23 mouse cellular contexts compared by ENCODE assay signal in genomic region chr5:88716983-88717382, GRCm38 (mm10).
"Had no signal": no experiment of that assay in that cellular context is flagged by ENCODE, and none has a peak within 500 bp of the region (broad histone marks: within the 10 kb centered on the region; RNA-seq: fewer than 3 reads in every experiment).

No protein-coding gene starts in this region.

- H3K4me3 ChIP-seq: heart, embryonic 10.5 days; heart, embryonic 12.5 days; hindbrain, embryonic 13.5 days; hindbrain, embryonic 15.5 days; intestine, embryonic 15.5 days; limb, embryonic 13.5 days; limb, embryonic 15.5 days; liver, embryonic 12.5 days had no signal

- H3K9ac ChIP-seq: heart, embryonic 12.5 days; hindbrain, embryonic 13.5 days; hindbrain, embryonic 15.5 days; intestine, embryonic 15.5 days; limb, embryonic 13.5 days; limb, embryonic 15.5 days; liver, embryonic 12.5 days; liver, embryonic 14.5 days had no signal

- H3K9me3 ChIP-seq: heart, embryonic 10.5 days; heart, embryonic 12.5 days; hindbrain, embryonic 13.5 days; hindbrain, embryonic 15.5 days; intestine, embryonic 15.5 days; limb, embryonic 13.5 days; limb, embryonic 15.5 days; liver, embryonic 12.5 days had no signal

- H3K27me3 ChIP-seq: heart, embryonic 12.5 days; hindbrain, embryonic 13.5 days; hindbrain, embryonic 15.5 days; intestine, embryonic 15.5 days; limb, embryonic 13.5 days; limb, embryonic 15.5 days; liver, embryonic 12.5 days had no signal

- H3K27ac ChIP-seq: heart, embryonic 10.5 days; hindbrain, embryonic 13.5 days; hindbrain, embryonic 15.5 days; hindbrain, postnatal 0 days; intestine, embryonic 15.5 days; limb, embryonic 13.5 days; limb, embryonic 15.5 days; liver, embryonic 12.5 days; liver, embryonic 14.5 days had no signal

- H3K4me2 ChIP-seq: heart, embryonic 12.5 days; hindbrain, embryonic 13.5 days; hindbrain, embryonic 15.5 days; intestine, embryonic 15.5 days; limb, embryonic 13.5 days; limb, embryonic 15.5 days; liver, embryonic 12.5 days had no signal

- DNase-seq: gastrocnemius, postnatal 14 days; gastrocnemius, postnatal 36 days; heart, adult 18-20 months; heart, postnatal 10 days; kidney, adult 18-20 months; kidney, adult 8-10 months; kidney, postnatal 10 days; kidney, postnatal 25 days; layer of hippocampus, adult 9-11 months; layer of hippocampus, postnatal 36 days; left cerebral cortex, postnatal 4 days had no signal

- H3K36me3 ChIP-seq: heart, embryonic 10.5 days; heart, embryonic 12.5 days; hindbrain, embryonic 13.5 days; hindbrain, embryonic 15.5 days; intestine, embryonic 15.5 days; limb, embryonic 13.5 days; limb, embryonic 15.5 days; liver, embryonic 12.5 days had no signal

- ATAC-seq: hindbrain, postnatal 0 days; inflammation-experienced regulatory T-cells, adult 6 months; intestine, embryonic 15.5 days; intestine, postnatal 0 days; liver, embryonic 12.5 days had no signal
